Mouse (Mus musculus) lung, adult 2 months (tissue): ENCODE data around the gene Lhpp.

Experiments
- CTCF ChIP-seq: fragments of 200-500 bp; IDR thresholded peaks from 2 replicates; pipeline ENCODE4 v1.5.1; 2011; ENCODE audit warnings: mild to moderate bottlenecking, low read length, control low read depth; ENCODE audit not compliant: insufficient read depth
- POLR2A ChIP-seq: fragments of 200-500 bp; IDR thresholded peaks from 2 replicates; pipeline ENCODE4 v1.6.1; 2011; ENCODE audit warnings: low read depth, mild to moderate bottlenecking, control low read depth, low read length, borderline replicate concordance; ENCODE audit errors: extremely low read depth

GRCm38 (mm10) chr7:132675922-132676321 lies 65.5 kb downstream of the Lhpp start:
- TF ChIP-seq CTCF (no peak), POLR2A (no peak)
